Mouse (Mus musculus) splenic B cell, adult 2 months (primary cell): ENCODE measurements around the gene Cep162.

Experiments used
- DNase-seq: peaks from one replicate; pipeline ENCODE4 v3.0.0-alpha.2; 2011; ENCODE audit warnings: low read depth, low spot score
- H3K27me3 ChIP-seq: 2 replicates; pipeline ENCODE4 v1.6.1; 2012; ENCODE audit warnings: mild to moderate bottlenecking, low read length, moderate library complexity, mixed read lengths; ENCODE audit not compliant: control insufficient read depth, poor library complexity, insufficient read depth, severe bottlenecking
- H3K36me3 ChIP-seq: 2 replicates; pipeline ENCODE4 v1.6.1; 2012; ENCODE audit warnings: mild to moderate bottlenecking, low read length, moderate library complexity, mixed read lengths; ENCODE audit not compliant: control insufficient read depth, poor library complexity, insufficient read depth, severe bottlenecking

The Cep162 gene

GRCm38 (mm10) chr9:87143076-87143475 is 112.3 kb downstream of the Cep162 start:
- Histone ChIP-seq H3K36me3 (no peaks in the 10 kb centered on the region), H3K27me3 (no peaks in the 10 kb centered on the region)
- DNase-seq: no peak
